Mouse (Mus musculus) midbrain, embryonic 16.5 days (tissue): ENCODE results near the gene Setd1b. TPM values are rescaled to one million over a fixed set of nuclear protein-coding genes. Genes with fewer than 3 reads are reported as not detected.

Experiments used
- ATAC-seq: fragments of 200-750 bp; cut with Nextera tagmentation; 2 replicates; pipeline ENCODE4 v1.8.0; 2017; ENCODE audit warnings: moderate TSS enrichment
- H3K27ac ChIP-seq: fragments of 300-500 bp; sonication (generic); 2 replicates; pipeline ENCODE4 v1.5.1; 2014; ENCODE audit warnings: mild to moderate bottlenecking, low read length, mixed read lengths
- H3K27me3 ChIP-seq: fragments of 300-500 bp; sonication (generic); 2 replicates; pipeline ENCODE4 v1.6.1; 2014; ENCODE audit warnings: low read depth, low read length, mixed read lengths; ENCODE audit not compliant: control insufficient read depth, insufficient read depth
- H3K36me3 ChIP-seq: fragments of 300-500 bp; sonication (generic); 2 replicates; pipeline ENCODE4 v1.6.1; 2014; ENCODE audit warnings: mild to moderate bottlenecking, low read length, moderate library complexity, mixed read lengths; ENCODE audit not compliant: control insufficient read depth, insufficient read depth
- H3K4me1 ChIP-seq: fragments of 300-500 bp; sonication (generic); 2 replicates; pipeline ENCODE4 v1.6.1; 2014; ENCODE audit warnings: mild to moderate bottlenecking, low read length, mixed read lengths; ENCODE audit not compliant: control insufficient read depth, insufficient read depth
- H3K4me2 ChIP-seq: fragments of 300-500 bp; sonication (generic); 2 replicates; pipeline ENCODE4 v1.6.1; 2014; ENCODE audit warnings: mild to moderate bottlenecking, low read length, mixed read lengths
- H3K4me3 ChIP-seq: fragments of 300-500 bp; sonication (generic); 2 replicates; pipeline ENCODE4 v1.5.1; 2014; ENCODE audit warnings: low read depth, mild to moderate bottlenecking, low read length, moderate library complexity, mixed read lengths
- H3K9ac ChIP-seq: fragments of 300-500 bp; sonication (generic); 2 replicates; pipeline ENCODE4 v1.6.1; 2014; ENCODE audit warnings: low read depth, low read length, mixed read lengths
- H3K9me3 ChIP-seq: fragments of 300-500 bp; sonication (generic); replicated peaks from 2 replicates; pipeline ENCODE4 v1.6.1; 2014; ENCODE audit warnings: mild to moderate bottlenecking, low read length, mixed read lengths; ENCODE audit not compliant: control insufficient read depth, poor library complexity, severe bottlenecking
- WGBS: fragments of 180-500 bp; shearing (Covaris S2); extraction: QIAGEN DNeasy Blood & Tissue Kit; methylation state at CpG from one replicate; pipeline ENCODE4 v1.1.7; 2014; 5-methylcytosine and 5-hydroxymethylcytosine counted together
- polyA plus RNA-seq: library from polyadenylated mRNA; unstranded; fragments of >200 nt; fragmentation: Nextera tagmentation; extraction: Ambion mirVana; gene quantifications from 2 replicates; pipeline ENCODE4 v1.2.1, GENCODE M21; 2015

Setd1b gene
- polyA plus RNA-seq, 1 experiment from 2014 or later, result 10.0 TPM

- Histone ChIP-seq H3K9ac (peak overlapping the region; percentile 16; the same call in 1 of the 2 replicates), H3K4me1 (peaks cover 15% of the 10 kb centered on the region), H3K4me2 (peak overlapping the region; percentile 27), H3K4me3 (no peak overlapping the region), H3K27ac (peak overlapping the region; percentile 51), H3K27me3 (no peaks in the 10 kb centered on the region), H3K36me3 (peaks cover 2% of the 10 kb centered on the region; the same call in 1 of the 2 replicates), H3K9me3 (no peaks in the 10 kb centered on the region)
- 26% methylated on average over 13 of the region's 13 CpGs for WGBS
- peak; percentile 80 for ATAC-seq
Observed at GRCm38 (mm10) chr5:123109452-123110203, 32.4 kb upstream of the Setd1b start.

- H3K27ac ChIP-seq, result peak overlapping the region; percentile 51
- no peaks in the 10 kb centered on the region for H3K9me3 ChIP-seq
- peaks cover 2% of the 10 kb centered on the region; the same call in 1 of the 2 replicates for H3K36me3 ChIP-seq
- no peak for ATAC-seq
- H3K27me3 ChIP-seq, result no peaks in the 10 kb centered on the region
- WGBS, result 23% methylated on average over 13 of the region's 13 CpGs
- H3K9ac ChIP-seq, result peak overlapping the region; percentile 16; the same call in 1 of the 2 replicates
- H3K4me3 ChIP-seq, result no peak overlapping the region
- H3K4me1 ChIP-seq, result peaks cover 15% of the 10 kb centered on the region
- H3K4me2 ChIP-seq, result peak overlapping the region; percentile 27; the same call in 1 of the 2 replicates
Observed at GRCm38 (mm10) chr5:123110296-123110721, 31.7 kb upstream of the Setd1b start.

- Histone ChIP-seq H3K9me3 (no peaks in the 10 kb centered on the region), H3K4me1 (peaks cover 11% of the 10 kb centered on the region), H3K4me2 (no peak overlapping the region), H3K9ac (no peak overlapping the region), H3K27ac (no peak overlapping the region), H3K4me3 (no peak overlapping the region), H3K36me3 (no peaks in the 10 kb centered on the region), H3K27me3 (no peaks in the 10 kb centered on the region)
- no peak for ATAC-seq
- WGBS, result 70% methylated on average over 11 of the region's 11 CpGs
Observed at GRCm38 (mm10) chr5:123114109-123114508, 27.9 kb upstream of the Setd1b start.

- H3K27ac ChIP-seq, result no peak overlapping the region
- no peak overlapping the region for H3K4me3 ChIP-seq
- WGBS, result 38% methylated on average over 7 of the region's 7 CpGs
- no peaks in the 10 kb centered on the region for H3K27me3 ChIP-seq
- no peak overlapping the region for H3K9ac ChIP-seq
- ATAC-seq, result no peak; the same call in 1 of the 2 replicates
- no peak overlapping the region for H3K4me2 ChIP-seq
- H3K36me3 ChIP-seq, result no peaks in the 10 kb centered on the region
- H3K9me3 ChIP-seq, result no peaks in the 10 kb centered on the region
- H3K4me1 ChIP-seq, result peaks cover 3% of the 10 kb centered on the region
Observed at GRCm38 (mm10) chr5:123114924-123115323, 27.1 kb upstream of the Setd1b start.

GRCm38 (mm10) chr5:123116080-123116479, 25.9 kb upstream of the Setd1b start:
- Histone ChIP-seq H3K27me3 (no peaks in the 10 kb centered on the region), H3K27ac (no peak overlapping the region), H3K4me2 (no peak overlapping the region), H3K36me3 (no peaks in the 10 kb centered on the region), H3K9ac (no peak overlapping the region), H3K4me3 (no peak overlapping the region), H3K9me3 (no peaks in the 10 kb centered on the region), H3K4me1 (no peaks in the 10 kb centered on the region)
- ATAC-seq, result no peak
- whole genome bisulfite sequencing, result 69% methylated on average over 8 of the region's 8 CpGs

GRCm38 (mm10) chr5:123117257-123117656, 24.7 kb upstream of the Setd1b start:
- H3K9me3 ChIP-seq, result no peaks in the 10 kb centered on the region
- H3K36me3 ChIP-seq, result 0 out of 2 replicates have a peak, but pooled peaks cover 1% of the 10 kb centered on the region
- ATAC-seq, result no peak
- no peak overlapping the region for H3K27ac ChIP-seq
- WGBS, result 14% methylated on average over 10 of the region's 10 CpGs
- H3K4me3 ChIP-seq, result no peak overlapping the region
- no peaks in the 10 kb centered on the region for H3K4me1 ChIP-seq
- no peaks in the 10 kb centered on the region for H3K27me3 ChIP-seq
- no peak overlapping the region for H3K9ac ChIP-seq
- no peak overlapping the region for H3K4me2 ChIP-seq

GRCm38 (mm10) chr5:123117773-123118172, 24.2 kb upstream of the Setd1b start:
- H3K27ac ChIP-seq, result no peak overlapping the region
- 82% methylated on average over 8 of the region's 8 CpGs for WGBS
- 0 out of 2 replicates have a peak, but pooled peaks cover 2% of the 10 kb centered on the region for H3K36me3 ChIP-seq
- no peak overlapping the region for H3K4me2 ChIP-seq
- H3K4me1 ChIP-seq, result no peaks in the 10 kb centered on the region
- ATAC-seq, result no peak
- H3K9ac ChIP-seq, result no peak overlapping the region
- no peak overlapping the region for H3K4me3 ChIP-seq
- H3K27me3 ChIP-seq, result no peaks in the 10 kb centered on the region
- H3K9me3 ChIP-seq, result no peaks in the 10 kb centered on the region

GRCm38 (mm10) chr5:123118826-123119225, 23.2 kb upstream of the Setd1b start:
- no peaks in the 10 kb centered on the region for H3K9me3 ChIP-seq
- H3K4me2 ChIP-seq, result no peak overlapping the region
- ATAC-seq, result no peak
- 0 out of 2 replicates have a peak, but pooled peaks cover 2% of the 10 kb centered on the region for H3K36me3 ChIP-seq
- 83% methylated on average over 10 of the region's 10 CpGs for WGBS
- no peaks in the 10 kb centered on the region for H3K4me1 ChIP-seq
- H3K27ac ChIP-seq, result no peak overlapping the region
- no peaks in the 10 kb centered on the region for H3K27me3 ChIP-seq
- H3K4me3 ChIP-seq, result no peak overlapping the region
- no peak overlapping the region for H3K9ac ChIP-seq

GRCm38 (mm10) chr5:123120624-123121215, 21.3 kb upstream of the Setd1b start:
- no peak overlapping the region for H3K9ac ChIP-seq
- H3K9me3 ChIP-seq, result no peaks in the 10 kb centered on the region
- H3K27me3 ChIP-seq, result no peaks in the 10 kb centered on the region
- no peak overlapping the region for H3K4me3 ChIP-seq
- H3K36me3 ChIP-seq, result 0 out of 2 replicates have a peak, but pooled peaks cover 2% of the 10 kb centered on the region
- ATAC-seq, result no peak
- H3K27ac ChIP-seq, result no peak overlapping the region
- 52% methylated on average over 7 of the region's 7 CpGs for WGBS
- no peak overlapping the region for H3K4me2 ChIP-seq
- H3K4me1 ChIP-seq, result no peaks in the 10 kb centered on the region
